Mouse (Mus musculus) heart, postnatal 0 days (tissue): ENCODE measurements at regions not wholly inside any gene's neighbourhood (a gene's known extent, or its start where the extent isn't known, plus 50 kb on each side); places are given as distances from the start of the nearest gene placed in this dataset.

ENCODE experiments used
- ATAC-seq: fragments of 200-750 bp; cut with Nextera tagmentation; 2 replicates; pipeline ENCODE4 v1.8.0; 2017; ENCODE audit warnings: low read depth, moderate number of reproducible peaks, moderate library complexity; ENCODE audit not compliant: insufficient read depth
- DNase-seq: peaks from one replicate; pipeline ENCODE4 v3.0.0-alpha.2; 2016; ENCODE audit warnings: low spot score
- H3K27ac ChIP-seq: fragments of 300-500 bp; sonication (generic); 2 replicates; pipeline ENCODE4 v1.5.1; 2014; ENCODE audit warnings: low read depth, mild to moderate bottlenecking
- H3K27me3 ChIP-seq: fragments of 300-500 bp; sonication (generic); 2 replicates; pipeline ENCODE4 v1.6.1; 2014; ENCODE audit warnings: low read length, mixed read lengths; ENCODE audit not compliant: control insufficient read depth, insufficient read depth
- H3K36me3 ChIP-seq: fragments of 300-500 bp; sonication (generic); replicated peaks from 2 replicates; pipeline ENCODE4 v1.6.1; 2014; ENCODE audit warnings: low read length, mixed read lengths; ENCODE audit not compliant: control insufficient read depth, insufficient read depth
- H3K4me1 ChIP-seq: fragments of 300-500 bp; sonication (generic); 2 replicates; pipeline ENCODE4 v1.6.1; 2014; ENCODE audit warnings: antibody characterized with exemption; ENCODE audit not compliant: control insufficient read depth, insufficient read depth
- H3K4me2 ChIP-seq: fragments of 300-500 bp; sonication (generic); 2 replicates; pipeline ENCODE4 v1.6.1; 2014; ENCODE audit warnings: low read depth, mild to moderate bottlenecking, low read length, moderate library complexity
- H3K4me3 ChIP-seq: fragments of 300-500 bp; sonication (generic); 2 replicates; pipeline ENCODE4 v1.5.1; 2014; ENCODE audit warnings: low read depth, low read length
- H3K9ac ChIP-seq: fragments of 300-500 bp; sonication (generic); replicated peaks from 2 replicates; pipeline ENCODE4 v1.6.1; 2014; ENCODE audit warnings: low read depth, low read length, mixed read lengths
- H3K9me3 ChIP-seq: fragments of 300-500 bp; sonication (generic); replicated peaks from 2 replicates; pipeline ENCODE4 v1.6.1; 2016; ENCODE audit warnings: low read length; ENCODE audit not compliant: control insufficient read depth
- CTCF ChIP-seq: IDR thresholded peaks from 2 replicates; pipeline ENCODE4 v1.5.1; 2016; ENCODE audit warnings: antibody characterized with exemption, control low read depth, low read depth
- EP300 ChIP-seq: IDR thresholded peaks from 2 replicates; pipeline ENCODE4 v1.6.1; 2016; ENCODE audit warnings: antibody characterized with exemption, low read depth
- WGBS: fragments of 180-500 bp; shearing (Covaris S2); extraction: QIAGEN DNeasy Blood & Tissue Kit; methylation state at CpG from one replicate; pipeline ENCODE4 v1.1.7; 2014; 5-methylcytosine and 5-hydroxymethylcytosine counted together

- Histone ChIP-seq H3K36me3 (no peaks in the 10 kb centered on the region), H3K4me1 (no peaks in the 10 kb centered on the region), H3K27ac (no peak overlapping the region), H3K4me2 (no peak overlapping the region), H3K27me3 (no peaks in the 10 kb centered on the region), H3K9me3 (no peaks in the 10 kb centered on the region), H3K4me3 (no peak overlapping the region), H3K9ac (no peak overlapping the region)
- TF ChIP-seq CTCF (no peak), EP300 (no peak)
- WGBS: 76% methylated on average over 1 of the region's 1 CpGs
- DNase-seq (no peak), ATAC-seq (no peak)
Observed at GRCm38 (mm10) chr17:54483901-54484300, 185.1 kb upstream of the Slc5a7 start.

DNA sequence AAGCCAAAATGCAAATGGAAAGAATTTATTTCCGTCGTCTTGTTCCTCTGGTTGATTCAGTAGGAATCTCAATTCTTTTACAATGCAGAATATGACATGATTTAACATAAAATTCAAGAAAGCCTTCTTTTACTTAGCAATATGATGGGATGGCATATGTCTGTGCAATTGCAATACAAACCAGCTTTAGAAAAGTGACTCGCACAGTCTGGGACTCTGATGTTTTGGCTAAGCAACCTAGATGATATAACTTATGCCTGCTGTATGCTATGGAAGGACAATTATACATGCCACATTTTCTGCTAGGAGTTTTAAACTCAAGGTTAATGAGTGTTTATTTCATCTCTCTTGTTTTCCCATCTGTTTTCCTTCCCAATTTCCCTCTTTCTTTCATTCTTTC is 141.1 kb upstream of the Slc5a7 start:
- no peak overlapping the region for H3K4me3 ChIP-seq
- WGBS: 79% methylated on average over 3 of the region's 3 CpGs
- DNase-seq: no peak

GRCm38 (mm10) chr17:54438435-54438834 is 139.6 kb upstream of the Slc5a7 start:
- H3K4me1 ChIP-seq: no peaks in the 10 kb centered on the region
- no peaks in the 10 kb centered on the region for H3K36me3 ChIP-seq
- no peak overlapping the region for H3K9ac ChIP-seq
- no peak overlapping the region for H3K4me3 ChIP-seq
- TF ChIP-seq EP300 (no peak), CTCF (no peak)
- no peak for ATAC-seq
- WGBS: 50% methylated on average over 1 of the region's 1 CpGs
- H3K9me3 ChIP-seq: no peaks in the 10 kb centered on the region
- no peaks in the 10 kb centered on the region for H3K27me3 ChIP-seq
- no peak overlapping the region for H3K27ac ChIP-seq
- H3K4me2 ChIP-seq: no peak overlapping the region
- no peak for DNase-seq

More for the DNA sequence above, 141.1 kb upstream of the Slc5a7 start:
- TF ChIP-seq CTCF (no peak), EP300 (no peak)
- no peak for ATAC-seq
- Histone ChIP-seq H3K4me1 (no peaks in the 10 kb centered on the region), H3K9ac (no peak overlapping the region), H3K9me3 (no peaks in the 10 kb centered on the region), H3K27ac (no peak overlapping the region), H3K4me2 (no peak overlapping the region), H3K36me3 (no peaks in the 10 kb centered on the region), H3K27me3 (no peaks in the 10 kb centered on the region)

DNA sequence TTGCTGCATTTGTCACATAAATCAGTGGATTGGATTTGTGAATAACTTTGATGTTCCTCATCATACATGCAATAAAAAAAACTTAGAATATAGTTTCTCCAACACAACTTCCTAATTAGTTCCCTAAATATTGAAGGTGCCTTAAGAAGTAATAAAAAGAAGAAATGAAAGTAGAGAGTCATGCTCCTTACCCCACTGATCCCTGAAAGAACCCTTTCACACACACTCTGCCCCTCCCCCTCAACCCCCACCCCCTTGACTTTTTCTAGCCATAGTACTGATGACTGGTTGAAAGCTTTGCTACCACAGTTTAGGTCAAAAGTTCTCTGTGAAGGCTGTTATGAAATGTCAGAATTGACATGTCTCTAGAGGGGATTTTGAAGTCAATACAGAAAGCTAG is 131.1 kb upstream of the Slc5a7 start:
- H3K4me1 ChIP-seq: no peaks in the 10 kb centered on the region
- H3K27ac ChIP-seq: no peak overlapping the region
- no peak for DNase-seq
- no peak overlapping the region for H3K9ac ChIP-seq
- no peak for TF ChIP-seq CTCF
- TF ChIP-seq EP300: no peak
- no peak overlapping the region for H3K4me3 ChIP-seq
- no peaks in the 10 kb centered on the region for H3K27me3 ChIP-seq
- no peak overlapping the region for H3K4me2 ChIP-seq
- no peaks in the 10 kb centered on the region for H3K36me3 ChIP-seq
- no peak for ATAC-seq
- H3K9me3 ChIP-seq: no peaks in the 10 kb centered on the region

- DNase-seq (no peak), ATAC-seq (no peak)
- no peak overlapping the region for H3K4me3 ChIP-seq
- H3K4me2 ChIP-seq: no peak overlapping the region
- WGBS: 43% methylated on average over 1 of the region's 1 CpGs
- no peaks in the 10 kb centered on the region for H3K36me3 ChIP-seq
- H3K9ac ChIP-seq: no peak overlapping the region
- no peaks in the 10 kb centered on the region for H3K4me1 ChIP-seq
- no peaks in the 10 kb centered on the region; the same call in 1 of the 2 replicates for H3K9me3 ChIP-seq
- TF ChIP-seq CTCF (no peak), EP300 (no peak)
- no peak overlapping the region for H3K27ac ChIP-seq
- H3K27me3 ChIP-seq: no peaks in the 10 kb centered on the region
Observed at GRCm38 (mm10) chr17:54414260-54414659, 115.4 kb upstream of the Slc5a7 start.

GRCm38 (mm10) chr17:54396476-54396875 is 97.6 kb upstream of the Slc5a7 start:
- H3K4me2 ChIP-seq: no peak overlapping the region
- H3K36me3 ChIP-seq: no peaks in the 10 kb centered on the region
- H3K27ac ChIP-seq: no peak overlapping the region
- H3K9me3 ChIP-seq: no peaks in the 10 kb centered on the region
- 49% methylated on average over 1 of the region's 1 CpGs for WGBS
- no peak overlapping the region for H3K4me3 ChIP-seq
- no peak for DNase-seq
- no peak overlapping the region for H3K9ac ChIP-seq
- H3K4me1 ChIP-seq: no peaks in the 10 kb centered on the region
- TF ChIP-seq EP300: no peak
- no peak for TF ChIP-seq CTCF
- H3K27me3 ChIP-seq: no peaks in the 10 kb centered on the region
- ATAC-seq: no peak
